Mouse (Mus musculus): Measurements from ENCODE around the gene Wdfy4.

DNA sequence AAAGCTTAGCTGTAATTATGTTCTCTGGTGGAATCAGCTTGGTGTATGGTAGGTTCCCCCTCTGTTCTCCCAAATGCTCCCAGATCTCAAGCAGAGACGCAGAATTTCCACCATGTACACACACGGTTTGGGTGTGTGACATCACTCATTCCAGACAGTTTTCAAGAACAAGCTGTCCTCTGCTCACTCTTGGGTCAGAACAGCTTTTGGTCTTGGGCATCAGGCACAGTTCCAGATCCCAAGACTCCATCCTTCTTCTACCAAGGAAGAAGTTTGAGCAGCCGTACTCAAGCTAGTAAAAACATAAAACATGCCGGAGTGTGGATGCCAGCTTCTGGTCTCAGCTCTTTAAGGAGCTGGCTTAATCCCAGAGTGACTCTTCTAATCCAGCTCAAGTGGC lies 274.1 kb downstream of the Wdfy4 start:
- no peak for TF ChIP-seq CTCF (IDR thresholded peaks at IDR 0.05; ENCODE audit: borderline replicate concordance, insufficient read depth, low read length)
- TF ChIP-seq POLR2A (IDR thresholded peaks at IDR 0.05; ENCODE audit: low read depth, low read length) = no peak
